Comparison of ENCODE assay signal across 13 mouse cellular contexts in the genomic region with DNA sequence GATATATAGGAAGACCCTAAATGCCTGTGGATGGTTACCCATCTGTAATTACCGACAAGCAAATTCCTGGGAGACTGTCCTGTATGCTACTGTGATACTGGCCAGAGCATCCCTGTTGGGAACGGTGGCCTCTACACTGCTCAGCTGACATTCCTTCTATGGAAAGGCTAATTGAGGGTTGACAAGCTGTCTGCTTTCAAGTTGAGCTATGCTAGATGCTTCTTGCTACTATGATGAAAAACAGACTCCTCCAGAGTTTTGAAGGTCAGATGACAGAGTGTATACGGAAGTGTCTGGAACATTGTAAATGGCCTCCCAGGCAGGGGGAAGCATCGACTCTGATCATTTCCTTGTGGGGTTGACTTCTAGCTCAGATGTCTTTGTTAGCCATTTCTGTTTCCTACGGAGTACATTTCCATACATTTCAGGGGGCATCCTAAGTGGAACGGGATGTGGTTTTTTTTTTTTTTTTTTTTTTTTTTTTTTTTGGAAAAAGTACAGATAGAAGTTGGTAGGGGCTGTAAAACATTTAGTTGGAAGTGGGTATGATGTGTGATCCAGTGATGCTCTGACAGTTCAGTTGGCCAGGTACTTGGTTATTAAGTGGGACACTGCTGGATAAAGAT. TPM values are rescaled to one million over a fixed set of nuclear protein-coding genes. Genes with fewer than 3 reads are reported as not detected.
DNase-seq lines count a peak whose midpoint lies in the region; ATAC-seq and TF ChIP-seq lines count a peak whose summit lies in the region.
"Had no signal": no experiment of that assay in that cellular context is flagged by ENCODE, and none has a peak within 500 bp of the region (broad histone marks: within the 10 kb centered on the region; RNA-seq: fewer than 3 reads in every experiment).

No protein-coding gene starts in this region.

- ATAC-seq in heart, postnatal 0 days (ENCODE audit: insufficient read depth, low read depth) = peak; percentile 91
- peak; percentile 51; the same call in 1 of the 2 replicates for ATAC-seq in lung, embryonic 16.5 days (ENCODE audit: low read depth)
- ATAC-seq in stomach, embryonic 15.5 days (ENCODE audit: insufficient read depth, low FRiP score, low read depth) = peak; percentile 74; the same call in 1 of the 2 replicates
- ATAC-seq: forebrain, embryonic 15.5 days had no signal

- 7% methylated on average over 6 of the region's 6 CpGs for WGBS in heart, postnatal 0 days
- 37% methylated on average over 6 of the region's 6 CpGs for WGBS in lung, embryonic 16.5 days
- WGBS in embryonic facial prominence, embryonic 10.5 days = 39% methylated on average over 6 of the region's 6 CpGs
- WGBS in stomach, embryonic 15.5 days = 25% methylated on average over 6 of the region's 6 CpGs

- DNase-seq in heart, postnatal 0 days (ENCODE audit: low spot score) = peak; percentile 81
- no peak for DNase-seq in heart, postnatal 36 days
- no peak for DNase-seq in lung, adult 18-20 months
- DNase-seq in embryonic facial prominence, embryonic 10.5 days (ENCODE audit: low spot score) = peak; percentile 56
- DNase-seq in ovary, postnatal 14 days (ENCODE audit: low spot score) = no peak
- no peak for DNase-seq in left cerebral cortex, postnatal 14 days (ENCODE audit: low spot score in 2 of 2)
- DNase-seq: cerebellum, adult 18-20 months; gastrocnemius, postnatal 36 days; right cerebral cortex, postnatal 4 days had no signal

- H3K4me3 ChIP-seq in heart, postnatal 0 days (ENCODE audit: low read depth, low read length) = no peak overlapping the region
- H3K4me3 ChIP-seq in lung, embryonic 16.5 days (ENCODE audit: low read length) = no peak overlapping the region
- H3K4me3 ChIP-seq in embryonic facial prominence, embryonic 10.5 days = no peak overlapping the region
- no peak overlapping the region for H3K4me3 ChIP-seq in stomach, embryonic 15.5 days (replicated peaks)
- H3K4me3 ChIP-seq: forebrain, embryonic 15.5 days; limb, embryonic 12.5 days had no signal

- H3K9ac ChIP-seq in heart, postnatal 0 days (replicated peaks; ENCODE audit: low read depth, low read length) = no peak overlapping the region
- no peak overlapping the region for H3K9ac ChIP-seq in lung, embryonic 16.5 days (ENCODE audit: low read length)
- H3K9ac ChIP-seq in stomach, embryonic 15.5 days = no peak overlapping the region
- H3K9ac ChIP-seq: forebrain, embryonic 15.5 days; limb, embryonic 12.5 days had no signal

- no peaks in the 10 kb centered on the region for H3K9me3 ChIP-seq in heart, postnatal 0 days (replicated peaks; ENCODE audit: control insufficient read depth, low read length)
- no peaks in the 10 kb centered on the region for H3K9me3 ChIP-seq in lung, embryonic 16.5 days (ENCODE audit: control insufficient read depth, low read length)
- no peaks in the 10 kb centered on the region for H3K9me3 ChIP-seq in embryonic facial prominence, embryonic 10.5 days
- H3K9me3 ChIP-seq in stomach, embryonic 15.5 days = no peaks in the 10 kb centered on the region
- H3K9me3 ChIP-seq: forebrain, embryonic 15.5 days; limb, embryonic 12.5 days had no signal

- no peaks in the 10 kb centered on the region for H3K27me3 ChIP-seq in heart, postnatal 0 days (ENCODE audit: control insufficient read depth, insufficient read depth, low read length)
- no peaks in the 10 kb centered on the region for H3K27me3 ChIP-seq in lung, embryonic 16.5 days (ENCODE audit: control insufficient read depth, insufficient read depth, low read depth, low read length)
- no peaks in the 10 kb centered on the region for H3K27me3 ChIP-seq in embryonic facial prominence, embryonic 10.5 days (replicated peaks; ENCODE audit: low read depth, poor library complexity, severe bottlenecking)
- H3K27me3 ChIP-seq in stomach, embryonic 15.5 days (replicated peaks) = no peaks in the 10 kb centered on the region
- H3K27me3 ChIP-seq: forebrain, embryonic 15.5 days; limb, embryonic 12.5 days had no signal

- intact Hi-C loops in heart, postnatal 36 days (cut with DNase I) = no loop called here
- intact Hi-C loops in left cerebral cortex, postnatal 14 days (cut with DNase I) = no loop called here

- peak; percentile 69; the same call in 1 of the 2 replicates for TF ChIP-seq EP300 in heart, postnatal 0 days (IDR thresholded peaks at IDR 0.05; ENCODE audit: low read depth)

- H3K4me1 ChIP-seq in heart, postnatal 0 days (ENCODE audit: control insufficient read depth, insufficient read depth) = peaks cover 27% of the 10 kb centered on the region
- peaks cover 24% of the 10 kb centered on the region for H3K4me1 ChIP-seq in lung, embryonic 16.5 days (replicated peaks; ENCODE audit: control insufficient read depth, insufficient read depth, low read length)
- H3K4me1 ChIP-seq in embryonic facial prominence, embryonic 10.5 days = peaks cover 49% of the 10 kb centered on the region
- peaks cover 17% of the 10 kb centered on the region; the same call in 1 of the 2 replicates for H3K4me1 ChIP-seq in stomach, embryonic 15.5 days

- peak overlapping the region; percentile 59 for H3K27ac ChIP-seq in heart, postnatal 0 days (ENCODE audit: low read depth)
- no peak overlapping the region for H3K27ac ChIP-seq in lung, embryonic 16.5 days (ENCODE audit: low read length)
- H3K27ac ChIP-seq in embryonic facial prominence, embryonic 10.5 days (replicated peaks) = no peak overlapping the region
- H3K27ac ChIP-seq in stomach, embryonic 15.5 days = no peak overlapping the region
- H3K27ac ChIP-seq: forebrain, embryonic 15.5 days; limb, embryonic 12.5 days had no signal

- H3K36me3 ChIP-seq in heart, postnatal 0 days (replicated peaks; ENCODE audit: control insufficient read depth, insufficient read depth, low read length) = no peaks in the 10 kb centered on the region
- peaks cover 3% of the 10 kb centered on the region; the same call in 1 of the 2 replicates for H3K36me3 ChIP-seq in lung, embryonic 16.5 days (ENCODE audit: control insufficient read depth, insufficient read depth, low read length)
- peaks cover 12% of the 10 kb centered on the region; the same call in 1 of the 2 replicates for H3K36me3 ChIP-seq in embryonic facial prominence, embryonic 10.5 days (replicated peaks)
- H3K36me3 ChIP-seq in stomach, embryonic 15.5 days = no peaks in the 10 kb centered on the region
- H3K36me3 ChIP-seq: forebrain, embryonic 15.5 days had no signal

- no peak for TF ChIP-seq CTCF in heart, postnatal 0 days (IDR thresholded peaks at IDR 0.05; ENCODE audit: low read depth)

- no peak overlapping the region for H3K4me2 ChIP-seq in heart, postnatal 0 days (ENCODE audit: low read depth, low read length)
- no peak overlapping the region for H3K4me2 ChIP-seq in lung, embryonic 16.5 days (ENCODE audit: low read depth, low read length)
- no peak overlapping the region for H3K4me2 ChIP-seq in stomach, embryonic 15.5 days
- H3K4me2 ChIP-seq: forebrain, embryonic 15.5 days; limb, embryonic 12.5 days had no signal

RNA-seq across cellular contexts. Expression of gene Tanc1, which starts 10.8 kb away (rescaled TPM):
- 21.9 and 22.3 TPM in 2 replicates for total RNA-seq in heart, postnatal 0 days (2014; rRNA removed; ENCODE audit: low replicate concordance)
- 11.8 and 12.3 TPM in 2 replicates for polyA plus RNA-seq in heart, postnatal 0 days (2015; fragmentation: Nextera tagmentation; extraction: Ambion mirVana)
- 10 to 100 TPM; 26.6 to 29.8 TPM for total RNA-seq in heart, postnatal 36 days (2021)
- 33.2 and 35.2 TPM in 2 replicates for polyA plus RNA-seq in lung, embryonic 16.5 days (2015; fragmentation: Nextera tagmentation; extraction: Ambion mirVana)
- 34.9 and 41.2 TPM in 2 replicates for polyA plus RNA-seq in embryonic facial prominence, embryonic 10.5 days (2016; fragmentation: Nextera tagmentation; extraction: Ambion mirVana)
- 28.1 and 28.8 TPM in 2 replicates for polyA plus RNA-seq in stomach, embryonic 15.5 days (2015; fragmentation: Nextera tagmentation; extraction: Ambion mirVana)
- total RNA-seq in left cerebral cortex, postnatal 14 days (2021) = 10 to 100 TPM; 13.0 to 14.9 TPM

Comparison
In these comparisons a context has a peak if more than half of its experiments do, and no peak if none do; other contexts are left out.
1. DNase-seq: peak in heart, postnatal 0 days (single experiment) and embryonic facial prominence, embryonic 10.5 days (single experiment); none in heart, postnatal 36 days (0 of 2), lung, adult 18-20 months (0 of 2), ovary, postnatal 14 days (single experiment) and left cerebral cortex, postnatal 14 days (0 of 2).
2. Peak in every context shown above with its lines, with median percentiles within 50 percentile points of each other: ATAC-seq.